Mouse (Mus musculus) cerebellum, adult 2 months (tissue): Measurements from ENCODE around the gene Gak. TPM values are rescaled to one million over a fixed set of nuclear protein-coding genes. Genes with fewer than 3 reads are reported as not detected.

ENCODE experiments used
- DNase-seq, 2 experiments: peaks; one replicate each; pipeline ENCODE4 v3.0.0; 2021
- H3K27ac ChIP-seq: fragments of 200-500 bp; 2 replicates; pipeline ENCODE4 v1.5.1; 2012; ENCODE audit warnings: low read length, control low read depth, inconsistent platforms; ENCODE audit not compliant: insufficient read depth
- H3K27me3 ChIP-seq: fragments of 200-500 bp; 2 replicates; pipeline ENCODE4 v1.6.1; 2012; ENCODE audit warnings: inconsistent platforms, mild to moderate bottlenecking, low read length, moderate library complexity; ENCODE audit not compliant: control insufficient read depth, insufficient read depth
- H3K4me1 ChIP-seq: fragments of 200-500 bp; 2 replicates; pipeline ENCODE4 v1.6.1; 2011; ENCODE audit warnings: low read length; ENCODE audit not compliant: control insufficient read depth, insufficient read depth
- H3K4me3 ChIP-seq: fragments of 200-500 bp; replicated peaks from 2 replicates; pipeline ENCODE3; 2011; ENCODE audit warnings: mild to moderate bottlenecking, low read depth, low read length, control low read depth; ENCODE audit not compliant: insufficient read depth
- CTCF ChIP-seq: fragments of 200-500 bp; IDR thresholded peaks from 2 replicates; pipeline ENCODE4 v1.5.1; 2011; ENCODE audit warnings: low read depth, mild to moderate bottlenecking, control low read depth, low read length, moderate library complexity, borderline replicate concordance; ENCODE audit not compliant: insufficient read depth
- POLR2A ChIP-seq: fragments of 200-500 bp; IDR thresholded peaks from 2 replicates; pipeline ENCODE4 v1.6.1; 2011; ENCODE audit warnings: low read length, control low read depth, borderline replicate concordance; ENCODE audit not compliant: insufficient read depth
- WGBS: fragments of 180-500 bp; shearing (Covaris S2); methylation state at CpG from one replicate; pipeline ENCODE4 v1.1.7; 2018; 5-methylcytosine and 5-hydroxymethylcytosine counted together
- polyA plus RNA-seq: library from polyadenylated mRNA; depleted of rRNA; stranded (reverse); fragments of >200 nt; gene quantifications from 2 replicates; pipeline ENCODE4 v1.2.3, GENCODE M21; 2012

Gak gene
- polyA plus RNA-seq, 1 experiment: 89.9 TPM

DNA sequence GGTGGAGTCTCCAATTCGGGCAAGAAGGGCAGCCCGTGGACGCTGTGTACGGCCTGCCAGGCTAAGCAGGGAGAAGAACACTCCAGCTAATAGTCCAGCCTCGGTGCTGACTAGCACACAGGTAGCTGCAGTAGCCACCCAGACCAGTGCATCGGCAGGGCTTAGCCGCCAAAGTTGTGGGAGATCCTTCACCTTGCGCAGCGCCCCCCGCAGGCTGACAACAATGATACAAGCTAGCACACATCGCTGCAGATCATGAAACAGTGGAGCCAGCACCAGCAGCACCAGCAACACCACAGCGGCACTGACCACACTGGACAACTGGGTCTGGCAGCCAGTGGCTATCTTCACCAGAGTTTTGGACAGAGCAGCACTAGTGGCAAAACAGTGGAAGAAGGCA lies 42.2 kb upstream of the Gak start:
- DNase-seq: no peak
- 92% methylated on average over 12 of the region's 12 CpGs for WGBS
- TF ChIP-seq CTCF: no peak
- no peak for TF ChIP-seq POLR2A
- Histone ChIP-seq H3K27ac (no peak overlapping the region), H3K4me3 (no peak overlapping the region), H3K27me3 (no peaks in the 10 kb centered on the region), H3K4me1 (peaks cover 7% of the 10 kb centered on the region; the same call in 1 of the 2 replicates)

DNA sequence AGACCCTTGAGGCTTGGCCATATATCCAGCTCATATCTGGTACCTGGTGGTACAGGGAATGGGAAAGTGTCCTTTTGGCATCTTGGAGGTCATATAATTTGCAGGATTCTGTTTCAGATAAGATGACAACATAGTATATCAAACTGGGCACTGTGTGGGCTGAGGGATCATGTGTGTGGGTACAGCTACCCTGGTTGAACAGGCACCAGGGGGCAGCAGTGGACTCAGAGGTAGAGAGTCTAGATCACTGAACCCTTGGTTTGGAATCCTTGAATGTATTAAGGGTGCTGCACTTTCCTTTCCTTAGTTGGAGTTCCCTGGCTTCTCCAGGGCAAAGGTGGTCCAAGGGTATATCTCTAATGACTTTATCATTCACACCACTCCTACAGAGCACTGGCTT lies 41.2 kb upstream of the Gak start:
- no peak for TF ChIP-seq POLR2A
- peak; percentile 47; the same call in 1 of the 2 replicates for TF ChIP-seq CTCF
- H3K4me1 ChIP-seq: peaks cover 7% of the 10 kb centered on the region; the same call in 1 of the 2 replicates
- DNase-seq: no peak
- no peaks in the 10 kb centered on the region for H3K27me3 ChIP-seq
- H3K4me3 ChIP-seq: no peak overlapping the region
- H3K27ac ChIP-seq: no peak overlapping the region

DNA sequence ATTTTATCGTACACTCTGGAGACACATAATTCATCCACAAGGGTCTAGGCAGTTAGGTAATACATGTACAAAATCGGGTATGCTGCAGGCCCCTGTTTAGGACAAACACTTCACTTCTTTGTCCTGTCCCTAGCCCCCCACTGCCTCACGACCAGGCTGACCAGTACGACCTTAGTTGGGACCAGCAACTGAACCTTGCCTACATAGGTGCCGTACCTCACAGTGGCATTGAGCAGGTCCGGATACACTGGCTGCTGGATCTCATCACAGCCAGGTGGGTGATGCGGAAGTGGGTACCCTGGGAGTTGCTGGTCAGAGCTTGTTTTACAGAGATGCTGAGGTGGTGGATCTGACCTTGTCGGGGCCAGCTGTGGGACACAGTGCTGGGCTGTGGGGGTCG lies 40.4 kb upstream of the Gak start:
- WGBS: 74% methylated on average over 9 of the region's 9 CpGs
- H3K27me3 ChIP-seq: no peaks in the 10 kb centered on the region
- peaks cover 7% of the 10 kb centered on the region; the same call in 1 of the 2 replicates for H3K4me1 ChIP-seq
- peak overlapping the region; percentile 65 for H3K4me3 ChIP-seq
- no peak for TF ChIP-seq POLR2A
- TF ChIP-seq CTCF: no peak
- H3K27ac ChIP-seq: 0 out of 2 replicates have a peak overlapping the region, but pooled peaks have one; percentile 92
- no peak for DNase-seq

DNA sequence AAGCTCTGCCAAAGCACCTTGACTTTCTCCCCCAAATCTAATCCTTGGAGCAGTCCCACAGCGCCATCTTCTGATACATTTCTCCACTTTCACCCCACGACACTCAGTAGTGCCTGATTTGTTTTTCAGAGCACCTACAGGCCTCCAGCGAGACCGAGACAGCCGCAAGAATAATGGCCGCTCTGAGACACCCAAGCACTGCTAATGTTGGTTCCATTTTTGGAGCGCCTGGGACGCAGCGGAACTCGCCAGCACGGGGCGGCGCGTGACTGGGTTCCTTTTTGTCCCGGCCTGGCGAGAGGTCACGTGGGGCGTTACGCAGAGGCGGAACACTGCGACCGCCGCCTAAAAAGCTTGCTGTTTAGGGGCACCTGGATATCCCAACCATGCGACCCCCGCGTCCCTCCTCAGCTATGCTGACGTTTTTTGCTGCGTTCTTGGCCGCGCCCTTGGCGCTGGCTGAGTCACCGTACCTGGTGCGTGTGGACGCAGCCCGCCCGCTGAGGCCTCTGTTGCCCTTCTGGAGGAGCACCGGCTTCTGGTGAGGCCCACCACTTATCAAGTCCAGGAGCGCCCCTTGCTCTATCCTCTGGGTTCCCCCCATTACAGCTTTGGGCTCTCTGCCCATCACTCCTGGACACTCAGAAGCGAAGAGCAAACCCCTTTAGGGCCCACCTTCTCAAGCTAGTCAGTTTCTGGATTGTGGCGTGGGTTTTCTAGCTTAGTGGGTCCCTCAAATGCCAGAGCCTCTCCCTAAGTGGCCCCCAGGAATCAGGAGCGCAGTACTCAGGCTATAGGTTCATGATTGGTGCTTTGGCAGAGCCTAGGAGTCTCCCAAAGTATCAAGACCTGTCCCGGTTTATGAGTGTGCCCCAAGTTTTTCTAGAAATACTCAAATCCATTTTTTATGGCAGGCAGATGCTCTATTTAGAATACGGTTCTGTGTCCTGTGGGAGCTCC lies 39.7 kb upstream of the Gak start, which contains the start of gene Dgkq:
Dgkq (minus strand) TSS at position 696 of the 960 bp plus-strand sequence.
- DNase-seq: peak; percentile 90 to 91
- Histone ChIP-seq H3K27ac (peak within 1 kb of the TSS; percentile 92), H3K27me3 (no peaks in the 10 kb centered on the region), H3K4me1 (peaks cover 7% of the 10 kb centered on the region; the same call in 1 of the 2 replicates), H3K4me3 (peak within 1 kb of the TSS; percentile 65)
- TF ChIP-seq CTCF (peak; percentile 60; the same call in 1 of the 2 replicates), POLR2A (peak; percentile 85)
- WGBS: 3% methylated on average over 43 of the region's 43 CpGs

DNA sequence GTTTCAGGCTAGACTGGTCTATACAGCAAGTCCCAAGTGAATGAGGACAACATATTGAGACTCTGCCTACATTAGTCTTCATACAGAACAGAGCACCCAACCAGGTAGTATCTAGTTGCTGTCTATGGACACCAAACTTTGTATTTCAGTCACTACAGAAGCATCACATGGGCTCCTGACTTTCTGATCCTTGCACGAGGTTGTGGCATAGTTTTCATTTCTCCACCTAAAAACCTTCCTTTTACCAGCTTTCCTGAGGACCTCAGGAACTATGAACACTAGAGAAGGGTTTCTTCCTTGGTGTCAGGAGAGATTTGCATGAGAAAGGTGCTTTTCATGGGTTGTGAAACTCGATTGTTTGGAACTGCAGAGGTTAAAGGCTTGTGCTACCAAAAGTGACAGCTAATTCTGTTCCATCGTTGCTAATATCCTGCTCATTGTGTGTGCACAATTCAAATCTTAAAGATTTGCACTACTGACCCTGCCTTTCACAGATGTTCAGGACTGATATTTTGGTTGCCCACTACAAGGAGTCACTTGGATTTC lies 38.9 kb upstream of the Gak start:
- H3K4me3 ChIP-seq: peak overlapping the region; percentile 65
- no peak for DNase-seq
- 3% methylated on average over 3 of the region's 3 CpGs for WGBS
- peak overlapping the region; percentile 92; the same call in 1 of the 2 replicates for H3K27ac ChIP-seq
- peaks cover 7% of the 10 kb centered on the region; the same call in 1 of the 2 replicates for H3K4me1 ChIP-seq
- no peak for TF ChIP-seq POLR2A
- TF ChIP-seq CTCF: no peak
- H3K27me3 ChIP-seq: no peaks in the 10 kb centered on the region

DNA sequence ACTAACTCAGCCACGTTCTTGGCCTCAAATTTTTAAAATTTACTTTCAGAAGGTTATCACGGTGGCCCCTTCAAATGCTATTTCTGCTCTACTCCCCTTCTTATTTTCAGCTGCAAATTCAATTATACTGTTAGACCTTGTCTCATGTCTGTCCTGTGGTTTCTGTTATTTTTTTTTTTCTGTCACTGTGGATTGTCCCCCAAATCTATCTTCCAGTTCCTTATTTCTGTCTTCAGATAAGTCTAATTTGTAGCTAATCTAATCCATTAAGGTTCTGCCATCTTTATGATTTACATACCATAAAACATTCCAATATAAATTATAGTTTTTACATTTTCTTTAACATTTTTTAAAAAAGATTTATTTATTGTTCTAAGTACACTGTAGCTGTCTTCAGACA lies 37.8 kb upstream of the Gak start:
- no peak for TF ChIP-seq CTCF
- Histone ChIP-seq H3K27ac (no peak overlapping the region), H3K4me3 (no peak overlapping the region), H3K27me3 (no peaks in the 10 kb centered on the region), H3K4me1 (peaks cover 7% of the 10 kb centered on the region; the same call in 1 of the 2 replicates)
- WGBS: 94% methylated on average over 2 of the region's 2 CpGs
- no peak for DNase-seq

DNA sequence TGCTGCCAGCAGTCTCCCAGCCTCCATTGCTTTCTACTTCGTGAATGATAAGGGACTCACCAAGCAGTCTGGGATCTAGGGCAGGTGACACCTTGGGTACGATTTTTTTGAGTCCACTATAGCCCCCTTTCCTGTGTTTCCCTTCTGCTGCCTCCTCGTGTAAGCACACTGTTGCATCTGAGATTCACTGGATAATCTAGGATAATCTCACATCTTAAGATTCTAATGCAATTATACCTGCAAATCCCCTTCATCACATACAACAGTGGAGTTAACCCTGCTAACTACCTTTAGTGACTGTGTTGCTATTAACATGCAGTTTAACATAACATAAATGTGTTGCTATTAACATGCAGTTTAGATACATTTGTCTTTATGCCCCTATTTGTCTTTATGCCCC lies 35.5 kb upstream of the Gak start:
- DNase-seq: no peak
- WGBS: 46% methylated on average over 3 of the region's 3 CpGs

More for the DNA sequence above, 35.5 kb upstream of the Gak start:
- Histone ChIP-seq H3K27ac (no peak overlapping the region), H3K4me3 (no peak overlapping the region), H3K4me1 (peaks cover 6% of the 10 kb centered on the region; the same call in 1 of the 2 replicates), H3K27me3 (no peaks in the 10 kb centered on the region)
- no peak for TF ChIP-seq POLR2A
- no peak for TF ChIP-seq CTCF
